Mouse (Mus musculus) lung, adult 2 months (tissue): ENCODE data around the gene Gm15517. TPM values are rescaled to one million over a fixed set of nuclear protein-coding genes. Genes with fewer than 3 reads are reported as not detected.
"Not testable (repeated sequence)": the region's sequence is repeated elsewhere in the genome, so short reads cannot be mapped to it uniquely, and the experiment has no call there.

Experiments used
- DNase-seq: peaks from one replicate; pipeline ENCODE4 v3.0.0; 2022
- H3K4me1 ChIP-seq: fragments of 200-500 bp; 2 replicates; pipeline ENCODE4 v1.6.1; 2011; ENCODE audit warnings: low read length; ENCODE audit not compliant: control insufficient read depth, insufficient read depth
- H3K4me3 ChIP-seq: fragments of 200-500 bp; replicated peaks from 2 replicates; pipeline ENCODE3; 2011; ENCODE audit warnings: low read depth, mild to moderate bottlenecking, control low read depth, low read length; ENCODE audit errors: extremely low read depth
- CTCF ChIP-seq: fragments of 200-500 bp; IDR thresholded peaks from 2 replicates; pipeline ENCODE4 v1.5.1; 2011; ENCODE audit warnings: mild to moderate bottlenecking, low read length, control low read depth; ENCODE audit not compliant: insufficient read depth
- POLR2A ChIP-seq: fragments of 200-500 bp; IDR thresholded peaks from 2 replicates; pipeline ENCODE4 v1.6.1; 2011; ENCODE audit warnings: low read depth, mild to moderate bottlenecking, control low read depth, low read length, borderline replicate concordance; ENCODE audit errors: extremely low read depth
- WGBS: fragments of 180-500 bp; shearing (Covaris S2); methylation state at CpG from one replicate; pipeline ENCODE4 v1.1.7; 2018; 5-methylcytosine and 5-hydroxymethylcytosine counted together
- polyA plus RNA-seq: library from polyadenylated mRNA; depleted of rRNA; stranded (reverse); fragments of >200 nt; gene quantifications from 2 replicates; pipeline ENCODE4 v1.2.3, GENCODE M21; 2012

Gene Gm15517
- polyA plus RNA-seq, 1 experiment = not detected

DNA sequence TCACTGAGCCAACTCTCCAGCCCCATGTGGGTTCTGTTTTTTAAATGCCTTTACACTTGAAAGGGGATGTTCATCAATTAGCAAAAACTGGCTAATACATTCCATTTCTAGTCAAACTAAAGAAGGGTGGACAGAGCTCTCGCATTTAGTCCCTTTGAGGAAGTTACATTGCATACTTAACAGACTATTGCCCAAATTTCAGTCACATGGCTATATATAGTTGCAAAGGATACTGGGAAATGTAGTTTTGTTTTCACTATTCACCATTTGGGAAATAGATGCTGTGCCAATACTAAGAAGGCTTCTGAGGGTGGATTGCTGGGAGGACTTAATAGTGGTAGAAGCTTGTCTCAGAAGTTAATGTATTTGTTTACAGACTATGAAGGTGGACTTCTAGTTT lies 19.7 kb downstream of the Gm15517 start:
- Histone ChIP-seq H3K4me1 (no peaks in the 10 kb centered on the region), H3K4me3 (no peak overlapping the region)
- TF ChIP-seq POLR2A = no peak
- no peak for TF ChIP-seq CTCF
- WGBS = 43% methylated on average over 1 of the region's 1 CpGs
- DNase-seq = no peak

DNA sequence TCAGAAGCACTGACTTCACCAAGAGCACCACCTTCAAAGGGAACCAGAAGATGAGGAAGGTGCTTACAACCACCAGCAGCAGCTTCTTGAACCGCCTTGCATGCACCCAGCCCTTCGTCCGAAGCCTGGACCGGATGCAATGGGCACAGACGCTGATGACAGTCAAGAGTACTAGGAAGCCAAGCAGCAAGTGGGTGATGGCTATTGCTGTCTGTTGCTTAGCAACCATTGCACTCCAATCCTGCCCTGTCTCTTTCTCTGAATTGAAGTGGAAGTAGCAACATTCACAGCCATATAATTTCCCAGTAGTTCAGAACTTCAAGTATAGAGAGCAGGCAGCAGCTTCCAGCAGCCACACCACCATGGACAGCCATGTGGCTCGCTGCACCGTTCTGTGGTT lies 20.3 kb downstream of the Gm15517 start:
- no peak for DNase-seq
- TF ChIP-seq POLR2A (no peak), CTCF (no peak)
- no peaks in the 10 kb centered on the region for H3K4me1 ChIP-seq
- WGBS = 71% methylated on average over 7 of the region's 7 CpGs
- no peak overlapping the region for H3K4me3 ChIP-seq

DNA sequence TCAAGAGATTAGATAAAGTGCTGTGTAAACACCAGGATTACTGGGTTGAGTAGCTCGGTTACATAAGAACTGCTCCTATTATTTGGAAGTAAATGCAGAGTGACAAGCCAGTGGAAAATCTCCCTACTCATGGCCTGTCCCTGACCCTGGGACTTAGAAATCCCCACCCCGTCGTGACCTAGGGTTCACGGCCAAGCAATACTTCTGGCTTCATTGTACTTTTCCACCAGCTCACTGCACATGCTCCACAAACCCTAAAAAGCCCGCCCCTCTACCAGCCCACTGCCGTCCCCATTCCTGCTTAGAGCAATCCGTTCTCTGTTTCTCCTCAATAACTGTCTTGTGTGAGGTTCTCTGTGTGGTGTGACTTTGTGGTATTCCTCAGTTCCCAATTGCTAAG lies 26.5 kb downstream of the Gm15517 start:
- WGBS = 53% methylated on average over 7 of the region's 7 CpGs
- H3K4me1 ChIP-seq = no peaks in the 10 kb centered on the region
- TF ChIP-seq CTCF (no peak), POLR2A (no peak)
- no peak overlapping the region for H3K4me3 ChIP-seq
- no peak for DNase-seq

DNA sequence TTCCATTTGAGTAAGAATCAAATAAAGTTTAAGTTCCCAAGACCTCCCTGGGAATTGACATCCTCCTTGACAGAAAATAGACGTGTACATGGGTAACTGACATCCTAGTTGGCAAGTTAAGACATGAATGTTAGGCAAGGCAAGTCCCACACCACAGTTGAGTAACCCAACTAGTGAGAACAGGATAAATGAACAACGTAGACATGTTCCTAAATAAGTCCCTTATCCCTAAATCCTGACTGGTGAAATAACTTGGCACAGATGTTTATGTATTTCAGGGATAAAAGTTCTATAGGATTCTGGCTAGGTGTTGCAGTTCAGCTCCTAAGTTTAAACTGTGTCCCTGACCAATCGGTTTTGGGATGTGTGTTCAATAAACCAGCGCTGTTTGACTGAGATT lies 29.7 kb downstream of the Gm15517 start:
- WGBS = 68% methylated on average over 4 of the region's 4 CpGs
- Histone ChIP-seq H3K4me3 (no peak overlapping the region), H3K4me1 (no peaks in the 10 kb centered on the region)
- no peak for TF ChIP-seq POLR2A
- no peak for DNase-seq

DNA sequence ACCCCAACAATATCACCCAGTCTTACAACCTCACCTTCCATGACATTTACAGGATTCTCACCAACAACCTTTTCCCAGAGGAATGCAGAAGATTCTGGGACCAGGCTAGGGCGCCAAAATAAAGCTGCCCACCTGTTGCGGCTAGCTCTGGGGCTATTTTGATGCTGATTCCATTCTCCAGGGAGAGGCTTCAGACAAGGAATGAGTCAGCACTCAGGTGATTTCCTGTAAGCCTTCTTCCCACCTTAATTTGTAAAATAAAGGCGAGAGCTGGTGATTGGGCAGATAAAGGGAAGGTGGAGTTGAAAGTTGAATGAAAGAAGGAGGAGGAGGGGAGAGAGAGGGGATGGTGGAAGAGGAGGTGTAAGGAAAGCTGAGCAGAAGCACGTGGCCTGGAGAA lies 30.2 kb downstream of the Gm15517 start:
- DNase-seq = no peak
- 50% methylated on average over 4 of the region's 4 CpGs for WGBS
- TF ChIP-seq POLR2A = no peak
- TF ChIP-seq CTCF = no peak

GRCm38 (mm10) chr7:44297501-44297900 lies 36.3 kb downstream of the Gm15517 start:
- H3K4me3 ChIP-seq, DNase-seq, H3K4me1 ChIP-seq: not testable (repeated sequence)
- 73% methylated on average over 2 of the region's 2 CpGs for WGBS

More for the DNA sequence above, 30.2 kb downstream of the Gm15517 start:
- H3K4me1 ChIP-seq = no peaks in the 10 kb centered on the region
- no peak overlapping the region for H3K4me3 ChIP-seq

DNA sequence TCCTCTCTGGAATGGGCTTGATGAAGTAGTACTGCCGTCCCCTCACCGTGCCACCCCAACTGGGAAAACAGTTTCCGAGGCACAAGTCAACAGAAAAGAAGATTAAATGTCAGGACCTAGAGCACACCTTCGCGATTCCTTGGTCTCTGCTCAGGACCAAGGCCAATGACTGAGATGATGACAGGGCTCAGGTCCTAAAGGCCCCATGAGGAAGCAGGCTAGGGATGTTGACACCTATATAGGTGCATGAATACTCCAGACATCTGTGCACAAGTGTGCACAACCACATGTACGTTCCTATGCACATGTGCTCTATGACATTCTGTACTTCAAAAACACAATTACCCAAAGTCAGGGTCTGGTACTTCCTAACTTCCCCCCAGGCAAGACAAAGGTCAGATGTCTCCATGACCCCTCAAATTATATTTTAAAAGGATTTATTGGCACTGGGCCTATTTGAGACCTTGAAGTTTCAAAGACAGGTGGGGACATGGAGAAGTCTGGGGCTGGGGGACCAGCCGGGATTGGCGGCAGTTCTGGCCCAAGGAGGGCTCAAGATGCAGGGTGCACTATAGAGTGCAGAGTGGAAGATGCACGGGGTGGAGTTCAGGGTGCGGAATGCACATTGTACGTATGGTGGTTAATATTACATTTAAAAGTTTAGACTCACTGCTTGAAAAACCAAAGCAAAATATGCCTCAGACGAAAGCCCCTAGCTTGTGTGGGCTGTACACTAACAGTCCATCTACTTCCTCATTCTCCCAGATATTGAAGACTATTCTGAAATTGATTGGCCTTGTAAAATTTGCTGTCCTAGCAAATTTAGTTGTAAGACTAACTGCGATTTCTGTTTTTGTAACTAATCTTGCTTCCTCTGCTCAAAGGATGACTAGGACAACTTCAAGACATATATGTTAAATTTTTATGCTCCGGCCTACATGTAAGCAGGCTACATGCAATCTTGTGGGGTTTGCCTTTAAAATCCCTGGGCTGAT lies 42.4 kb downstream of the Gm15517 start:
- WGBS = 84% methylated on average over 14 of the region's 14 CpGs
- Histone ChIP-seq H3K4me1 (peaks cover 3% of the 10 kb centered on the region; the same call in 1 of the 2 replicates), H3K4me3 (no peak overlapping the region)
- no peak for DNase-seq
- TF ChIP-seq CTCF (no peak), POLR2A (no peak)

GRCm38 (mm10) chr7:44304463-44304774 lies 43.2 kb downstream of the Gm15517 start:
- DNase-seq = no peak
- peak overlapping the region; percentile 76 for H3K4me3 ChIP-seq
- TF ChIP-seq POLR2A = no peak
- TF ChIP-seq CTCF = no peak
- H3K4me1 ChIP-seq = peaks cover 3% of the 10 kb centered on the region; the same call in 1 of the 2 replicates
- 2% methylated on average over 25 of the region's 25 CpGs for WGBS

GRCm38 (mm10) chr7:44304775-44305641 lies 43.8 kb downstream of the Gm15517 start:
- Histone ChIP-seq H3K4me1 (peaks cover 3% of the 10 kb centered on the region; the same call in 1 of the 2 replicates), H3K4me3 (peak overlapping the region; percentile 76)
- DNase-seq = peak; percentile 95
- no peak for TF ChIP-seq CTCF
- peak; percentile 92 for TF ChIP-seq POLR2A
- under 1% methylated on average over 49 of the region's 49 CpGs for WGBS

- no peak for TF ChIP-seq POLR2A
- TF ChIP-seq CTCF = no peak
- 15% methylated on average over 16 of the region's 16 CpGs for WGBS
- no peak for DNase-seq
- Histone ChIP-seq H3K4me3 (peak overlapping the region; percentile 6), H3K4me1 (peaks cover 3% of the 10 kb centered on the region; the same call in 1 of the 2 replicates)
These were observed 44.4 kb downstream of the Gm15517 start for GRCm38 (mm10) chr7:44305686-44306085.
